ENCODE assay signal across 26 mouse cellular contexts in genomic region chr16:65543676-65544293, GRCm38 (mm10). TPM values are rescaled to one million over a fixed set of nuclear protein-coding genes. Genes with fewer than 3 reads are reported as not detected.
DNase-seq lines count a peak whose midpoint lies in the region; ATAC-seq and TF ChIP-seq lines count a peak whose summit lies in the region.
"Had no signal": no experiment of that assay in that cellular context is flagged by ENCODE, and none has a peak within 500 bp of the region (broad histone marks: within the 10 kb centered on the region; RNA-seq: fewer than 3 reads in every experiment).

No protein-coding gene starts in this region.

- DNase-seq in stomach, postnatal 0 days (ENCODE audit: low spot score) = peak; percentile 24
- DNase-seq in left cerebral cortex, adult 11 months (ENCODE audit: low spot score) = no peak
- DNase-seq in thymus, postnatal 14 days = no peak
- DNase-seq in right cerebral cortex, postnatal 4 days = no peak
- no peak for DNase-seq in spleen, postnatal 4 days (ENCODE audit: low spot score in 2 of 2)
- DNase-seq: adrenal gland, adult 2 months; adrenal gland, postnatal 10 days; adrenal gland, postnatal 25 days; cerebellum, adult 11 months; cerebellum, adult 18-20 months; cerebellum, adult 8-10 months; cerebellum, adult 9-11 months; cerebellum, postnatal 14 days; cerebellum, postnatal 36 days; embryo, embryonic 11 days had no signal

- peaks cover 2% of the 10 kb centered on the region; the same call in 1 of the 2 replicates for H3K4me1 ChIP-seq in intestine, embryonic 16.5 days (ENCODE audit: control insufficient read depth, insufficient read depth, low read length)
- H3K4me1 ChIP-seq in small intestine, adult 2 months (ENCODE audit: control insufficient read depth, insufficient read depth, insufficient read length, low read length) = peaks cover 9% of the 10 kb centered on the region
- no peaks in the 10 kb centered on the region for H3K4me1 ChIP-seq in stomach, embryonic 15.5 days
- no peaks in the 10 kb centered on the region for H3K4me1 ChIP-seq in stomach, postnatal 0 days (replicated peaks; ENCODE audit: control insufficient read depth, insufficient read depth)
- H3K4me1 ChIP-seq: embryonic facial prominence, embryonic 13.5 days; embryonic facial prominence, embryonic 15.5 days; forebrain, embryonic 10.5 days; forebrain, embryonic 12.5 days had no signal

- H3K4me2 ChIP-seq in intestine, embryonic 16.5 days (ENCODE audit: low read depth, low read length) = no peak overlapping the region
- no peak overlapping the region for H3K4me2 ChIP-seq in stomach, embryonic 15.5 days
- H3K4me2 ChIP-seq in stomach, postnatal 0 days (replicated peaks; ENCODE audit: low read depth) = no peak overlapping the region
- H3K4me2 ChIP-seq: embryonic facial prominence, embryonic 13.5 days; embryonic facial prominence, embryonic 15.5 days; forebrain, embryonic 12.5 days had no signal

- H3K9ac ChIP-seq in intestine, embryonic 16.5 days (ENCODE audit: low read depth, low read length) = no peak overlapping the region
- H3K9ac ChIP-seq in stomach, embryonic 15.5 days = no peak overlapping the region
- H3K9ac ChIP-seq in stomach, postnatal 0 days (ENCODE audit: low read length) = no peak overlapping the region
- H3K9ac ChIP-seq: embryonic facial prominence, embryonic 13.5 days; embryonic facial prominence, embryonic 15.5 days; forebrain, embryonic 12.5 days had no signal

- TF ChIP-seq EP300 in stomach, postnatal 0 days (optimal IDR thresholded peaks at IDR 0.05) = no peak

- H3K27ac ChIP-seq in intestine, embryonic 16.5 days (ENCODE audit: low read length) = 0 out of 2 replicates have a peak overlapping the region, but pooled peaks have one; percentile 19
- peak overlapping the region; percentile 57 for H3K27ac ChIP-seq in small intestine, adult 2 months (ENCODE audit: insufficient read depth, low read depth, low read length)
- no peak overlapping the region for H3K27ac ChIP-seq in stomach, embryonic 15.5 days
- H3K27ac ChIP-seq in stomach, postnatal 0 days (replicated peaks) = no peak overlapping the region
- H3K27ac ChIP-seq: embryonic facial prominence, embryonic 13.5 days; embryonic facial prominence, embryonic 15.5 days; forebrain, embryonic 10.5 days; forebrain, embryonic 12.5 days had no signal

- 64% methylated on average over 11 of the region's 11 CpGs for WGBS in intestine, embryonic 16.5 days
- WGBS in small intestine, adult 2 months = 35% methylated on average over 11 of the region's 11 CpGs
- WGBS in stomach, embryonic 15.5 days = 75% methylated on average over 11 of the region's 11 CpGs
- 70% methylated on average over 11 of the region's 11 CpGs for WGBS in stomach, postnatal 0 days

- no peak for TF ChIP-seq CTCF in small intestine, adult 2 months (IDR thresholded peaks at IDR 0.05; ENCODE audit: extremely low read depth, insufficient read length, insufficient replicate concordance, low read depth, low read length)
- no peak for TF ChIP-seq CTCF in stomach, postnatal 0 days (IDR thresholded peaks at IDR 0.05; ENCODE audit: low read depth)

- ATAC-seq in intestine, embryonic 16.5 days = peak; percentile 77
- peak; percentile 39 for ATAC-seq in stomach, embryonic 15.5 days (ENCODE audit: insufficient read depth, low FRiP score, low read depth)
- peak; percentile 45; the same call in 1 of the 2 replicates for ATAC-seq in stomach, postnatal 0 days (ENCODE audit: low FRiP score, low TSS enrichment)
- ATAC-seq: forebrain, embryonic 14.5 days had no signal

- H3K4me3 ChIP-seq in intestine, embryonic 16.5 days (ENCODE audit: low read length) = no peak overlapping the region
- no peak overlapping the region for H3K4me3 ChIP-seq in small intestine, adult 2 months (ENCODE audit: low read depth, low read length)
- H3K4me3 ChIP-seq in stomach, embryonic 15.5 days (replicated peaks) = no peak overlapping the region
- no peak overlapping the region for H3K4me3 ChIP-seq in stomach, postnatal 0 days (ENCODE audit: low read depth, low read length)
- H3K4me3 ChIP-seq: embryonic facial prominence, embryonic 13.5 days; embryonic facial prominence, embryonic 15.5 days; erythroblast, embryonic 14.5 days; forebrain, embryonic 10.5 days; forebrain, embryonic 12.5 days had no signal

- peaks cover 13% of the 10 kb centered on the region; the same call in 1 of the 2 replicates for H3K36me3 ChIP-seq in intestine, embryonic 16.5 days (ENCODE audit: control insufficient read depth, insufficient read depth, low read length)
- H3K36me3 ChIP-seq in small intestine, adult 2 months (ENCODE audit: control insufficient read depth, insufficient read depth, low read length) = peaks cover 46% of the 10 kb centered on the region
- H3K36me3 ChIP-seq in stomach, embryonic 15.5 days = peaks cover 17% of the 10 kb centered on the region; the same call in 1 of the 2 replicates
- peaks cover 8% of the 10 kb centered on the region; the same call in 1 of the 2 replicates for H3K36me3 ChIP-seq in stomach, postnatal 0 days (ENCODE audit: control insufficient read depth, insufficient read depth, low read length)

- no peak for TF ChIP-seq POLR2A in small intestine, adult 2 months (IDR thresholded peaks at IDR 0.05; ENCODE audit: low read depth, low read length)

- no peaks in the 10 kb centered on the region for H3K27me3 ChIP-seq in intestine, embryonic 16.5 days (replicated peaks; ENCODE audit: control insufficient read depth, insufficient read depth, low read length)
- H3K27me3 ChIP-seq in small intestine, adult 2 months (ENCODE audit: control insufficient read depth, insufficient read depth, low read length) = no peaks in the 10 kb centered on the region
- no peaks in the 10 kb centered on the region for H3K27me3 ChIP-seq in stomach, embryonic 15.5 days (replicated peaks)
- H3K27me3 ChIP-seq in stomach, postnatal 0 days (ENCODE audit: control insufficient read depth, insufficient read depth, low read length) = no peaks in the 10 kb centered on the region
- H3K27me3 ChIP-seq: embryonic facial prominence, embryonic 13.5 days; embryonic facial prominence, embryonic 15.5 days; forebrain, embryonic 12.5 days had no signal

- no peaks in the 10 kb centered on the region for H3K9me3 ChIP-seq in intestine, embryonic 16.5 days (ENCODE audit: control insufficient read depth, low read length)
- H3K9me3 ChIP-seq in stomach, embryonic 15.5 days = no peaks in the 10 kb centered on the region
- no peaks in the 10 kb centered on the region for H3K9me3 ChIP-seq in stomach, postnatal 0 days (ENCODE audit: control insufficient read depth, low read length)
- H3K9me3 ChIP-seq: embryonic facial prominence, embryonic 13.5 days; embryonic facial prominence, embryonic 15.5 days; forebrain, embryonic 10.5 days; forebrain, embryonic 12.5 days had no signal

RNA-seq across cellular contexts. Expression of gene Chmp2b, which starts 18.7 kb away (rescaled TPM):
- 138 and 149 TPM in 2 replicates for polyA plus RNA-seq in intestine, embryonic 16.5 days (2015; fragmentation: Nextera tagmentation; extraction: Ambion mirVana)
- polyA plus RNA-seq in small intestine, adult 2 months (2012; rRNA removed) = 12.0 and 46.7 TPM in 2 replicates
- 107 and 110 TPM in 2 replicates for polyA plus RNA-seq in stomach, embryonic 15.5 days (2015; fragmentation: Nextera tagmentation; extraction: Ambion mirVana)
- polyA plus RNA-seq in stomach, postnatal 0 days (2015; fragmentation: Nextera tagmentation; extraction: Ambion mirVana) = 131 and 138 TPM in 2 replicates

RNA-seq across cellular contexts. Expression of gene Pou1f1, which starts 23.5 kb away (rescaled TPM):
- polyA plus RNA-seq in intestine, embryonic 16.5 days (2015; fragmentation: Nextera tagmentation; extraction: Ambion mirVana) = not detected in 2 replicates
- not detected in 2 replicates for polyA plus RNA-seq in small intestine, adult 2 months (2012; rRNA removed)
- not detected in 2 replicates for polyA plus RNA-seq in stomach, embryonic 15.5 days (2015; fragmentation: Nextera tagmentation; extraction: Ambion mirVana)
- 0.10 and 0.11 TPM in 2 replicates for polyA plus RNA-seq in stomach, postnatal 0 days (2015; fragmentation: Nextera tagmentation; extraction: Ambion mirVana)
- polyA plus RNA-seq: adrenal gland, adult 2 months; C2C12; embryonic facial prominence, embryonic 11.5 days; embryonic facial prominence, embryonic 13.5 days; embryonic facial prominence, embryonic 15.5 days; erythroblast, embryonic 14.5 days; forebrain, embryonic 10.5 days; forebrain, embryonic 12.5 days; forebrain, embryonic 14.5 days had no signal

Comparison
In these comparisons a context has a peak if more than half of its experiments do, and no peak if none do; other contexts are left out.
1. H3K27ac ChIP-seq: peak in intestine, embryonic 16.5 days (single experiment) and small intestine, adult 2 months (single experiment); none in stomach, embryonic 15.5 days (single experiment) and stomach, postnatal 0 days (single experiment).
2. Peak in every context shown above with its lines, with median percentiles within 50 percentile points of each other: ATAC-seq.